Mouse (Mus musculus) E14TG2a.4 (cell line): ENCODE measurements at regions not wholly inside any gene's neighbourhood (a gene's known extent, or its start where the extent isn't known, plus 50 kb on each side); places are given as distances from the start of the nearest gene placed in this dataset.
"Not testable (repeated sequence)": the region's sequence is repeated elsewhere in the genome, so short reads cannot be mapped to it uniquely, and the experiment has no call there.

Experiments used
- H3K27me3 ChIP-seq: 2 replicates; pipeline ENCODE4 v1.6.1; 2014; ENCODE audit warnings: low read length, control low read depth; ENCODE audit not compliant: insufficient read depth
- H3K36me3 ChIP-seq: 2 replicates; pipeline ENCODE4 v1.6.1; 2014; ENCODE audit warnings: low read length, control low read depth; ENCODE audit not compliant: insufficient read depth
- H3K4me1 ChIP-seq: replicated peaks from 2 replicates; pipeline ENCODE4 v1.6.1; 2014; ENCODE audit warnings: low read depth, low read length, control low read depth
- H3K4me3 ChIP-seq: replicated peaks from 2 replicates; pipeline ENCODE4 v1.5.1; 2014; ENCODE audit warnings: mild to moderate bottlenecking, low read length
- H3K9me3 ChIP-seq: 2 replicates; pipeline ENCODE4 v1.6.1; 2014; ENCODE audit warnings: low read length, control low read depth
- CTCF ChIP-seq: conservative IDR thresholded peaks from 2 replicates; pipeline ENCODE4 v1.5.1; 2014; ENCODE audit warnings: low read length
- NANOG ChIP-seq: IDR thresholded peaks from 2 replicates; pipeline ENCODE4 v1.6.1; 2014; ENCODE audit warnings: borderline replicate concordance, low read length, mixed read lengths
- POU5F1 ChIP-seq: IDR thresholded peaks from 2 replicates; pipeline ENCODE4 v1.6.1; 2014; ENCODE audit warnings: low read length, borderline replicate concordance

GRCm38 (mm10) chr7:82082883-82083282 lies 90.8 kb upstream of the Sh3gl3 start:
- H3K9me3 ChIP-seq, result peaks cover 26% of the 10 kb centered on the region
- no peak for TF ChIP-seq POU5F1
- TF ChIP-seq NANOG, result no peak
- TF ChIP-seq CTCF, result no peak
- no peaks in the 10 kb centered on the region for H3K27me3 ChIP-seq
- no peaks in the 10 kb centered on the region for H3K36me3 ChIP-seq
- H3K4me3 ChIP-seq, result no peak overlapping the region
- peaks cover 31% of the 10 kb centered on the region for H3K4me1 ChIP-seq

GRCm38 (mm10) chr7:82084473-82084872 lies 89.2 kb upstream of the Sh3gl3 start:
- TF ChIP-seq CTCF (no peak), POU5F1 (no peak), NANOG (no peak)
- Histone ChIP-seq H3K4me1 (peaks cover 31% of the 10 kb centered on the region), H3K36me3 (no peaks in the 10 kb centered on the region), H3K27me3 (no peaks in the 10 kb centered on the region), H3K9me3 (peaks cover 21% of the 10 kb centered on the region), H3K4me3 (no peak overlapping the region)

GRCm38 (mm10) chr7:82085205-82085604 lies 88.4 kb upstream of the Sh3gl3 start:
- no peak overlapping the region for H3K4me3 ChIP-seq
- H3K4me1 ChIP-seq, result peaks cover 31% of the 10 kb centered on the region
- peaks cover 21% of the 10 kb centered on the region for H3K9me3 ChIP-seq
- H3K36me3 ChIP-seq, result no peaks in the 10 kb centered on the region
- no peak for TF ChIP-seq POU5F1
- no peaks in the 10 kb centered on the region for H3K27me3 ChIP-seq

GRCm38 (mm10) chr7:82098136-82098535 lies 75.5 kb upstream of the Sh3gl3 start:
- Histone ChIP-seq H3K4me1 (no peaks in the 10 kb centered on the region), H3K36me3 (no peaks in the 10 kb centered on the region), H3K9me3 (no peaks in the 10 kb centered on the region), H3K4me3 (no peak overlapping the region), H3K27me3 (peaks cover 3% of the 10 kb centered on the region; the same call in 1 of the 2 replicates)
- TF ChIP-seq NANOG, result no peak
- no peak for TF ChIP-seq POU5F1
- TF ChIP-seq CTCF, result no peak

- Histone ChIP-seq H3K4me1 (no peaks in the 10 kb centered on the region), H3K27me3 (peaks cover 8% of the 10 kb centered on the region; the same call in 1 of the 2 replicates), H3K9me3 (no peaks in the 10 kb centered on the region), H3K36me3 (no peaks in the 10 kb centered on the region), H3K4me3 (no peak overlapping the region)
- no peak for TF ChIP-seq NANOG
- no peak for TF ChIP-seq POU5F1
- no peak for TF ChIP-seq CTCF
Measured at GRCm38 (mm10) chr7:82101314-82101713, 72.3 kb upstream of the Sh3gl3 start.

GRCm38 (mm10) chr7:82105631-82106030 lies 68.0 kb upstream of the Sh3gl3 start:
- Histone ChIP-seq H3K4me3 (no peak overlapping the region), H3K27me3 (peaks cover 8% of the 10 kb centered on the region; the same call in 1 of the 2 replicates), H3K4me1 (no peaks in the 10 kb centered on the region), H3K36me3 (no peaks in the 10 kb centered on the region), H3K9me3 (no peaks in the 10 kb centered on the region)
- TF ChIP-seq NANOG (no peak), CTCF (no peak), POU5F1 (no peak)

- not testable (repeated sequence) for H3K27me3 ChIP-seq, H3K4me3 ChIP-seq, H3K36me3 ChIP-seq, H3K4me1 ChIP-seq, H3K9me3 ChIP-seq
Measured at GRCm38 (mm10) chr7:82109141-82109540, 64.5 kb upstream of the Sh3gl3 start.

- Histone ChIP-seq H3K9me3 (no peaks in the 10 kb centered on the region), H3K4me3 (no peak overlapping the region), H3K36me3 (no peaks in the 10 kb centered on the region), H3K4me1 (peaks cover 3% of the 10 kb centered on the region), H3K27me3 (no peaks in the 10 kb centered on the region)
- TF ChIP-seq POU5F1 (no peak), NANOG (no peak), CTCF (no peak)
Measured at GRCm38 (mm10) chr7:82109550-82109949, 64.1 kb upstream of the Sh3gl3 start.

- TF ChIP-seq POU5F1, result no peak
- TF ChIP-seq NANOG, result no peak
- TF ChIP-seq CTCF, result no peak
- no peaks in the 10 kb centered on the region for H3K27me3 ChIP-seq
- H3K36me3 ChIP-seq, result no peaks in the 10 kb centered on the region
- peaks cover 3% of the 10 kb centered on the region for H3K4me1 ChIP-seq
- no peaks in the 10 kb centered on the region for H3K9me3 ChIP-seq
- no peak overlapping the region for H3K4me3 ChIP-seq
Measured at GRCm38 (mm10) chr7:82109977-82110376, 63.7 kb upstream of the Sh3gl3 start.
